Mouse (Mus musculus): Measurements from ENCODE around the gene Fam183b. TPM values are rescaled to one million over a fixed set of nuclear protein-coding genes. Genes with fewer than 3 reads are reported as not detected.
"Not testable (repeated sequence)": the region's sequence is repeated elsewhere in the genome, so short reads cannot be mapped to it uniquely, and the experiment has no call there.

Fam183b gene
- polyA plus RNA-seq, 3 experiments from 2014 or later, result not detected

GRCm38 (mm10) chr11:58752434-58752833 is 49.3 kb downstream of the Fam183b start, which contains the start of gene Olfr316:
Olfr316 (plus strand) TSS chr11:58752734.
- no peak for ATAC-seq

DNA sequence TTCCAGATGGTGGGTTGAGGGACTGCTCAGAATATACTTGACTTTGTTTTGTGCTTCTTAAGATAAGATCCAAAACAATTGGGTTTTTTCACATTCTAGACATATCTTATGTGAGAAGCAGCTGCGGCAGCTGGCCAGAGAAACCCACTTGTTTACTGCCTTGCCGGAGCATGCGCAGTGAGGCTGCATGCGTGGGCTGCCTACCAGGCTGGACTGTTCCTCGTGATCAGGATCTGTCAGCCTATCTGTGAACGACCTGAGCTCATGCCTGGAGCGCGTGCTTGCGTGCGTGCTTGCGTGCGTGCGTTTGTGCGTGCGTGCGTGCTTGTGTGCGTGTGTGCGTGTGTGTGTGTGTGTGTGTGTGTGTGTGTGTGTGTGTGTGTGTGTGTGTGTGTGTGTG is 50.7 kb downstream of the Fam183b start:
- not testable (repeated sequence) for ATAC-seq

Other genes with a start within 250 kb of the Fam183b start
- gene Olfr328, start 246.3 kb downstream of the Fam183b start, polyA plus RNA-seq (2017; shearing (Covaris generic)), result not detected
- gene Olfr224, start 231.4 kb downstream of the Fam183b start, polyA plus RNA-seq (2017; shearing (Covaris generic)), result under 1 TPM in 1 of 3 experiments, not detected in 2; 0.26 TPM
- gene Olfr325, start 224.2 kb downstream of the Fam183b start, polyA plus RNA-seq (2017; shearing (Covaris generic)), result not detected
- gene Olfr324, start 206.8 kb downstream of the Fam183b start, polyA plus RNA-seq (2017; shearing (Covaris generic)), result not detected
- gene 2210407C18Rik, start 185.9 kb downstream of the Fam183b start, polyA plus RNA-seq (2017; shearing (Covaris generic)), result not detected
- not detected for gene Olfr323, start 171.5 kb downstream of the Fam183b start, polyA plus RNA-seq (2017; shearing (Covaris generic))
- gene Trim58, start 161.5 kb downstream of the Fam183b start, polyA plus RNA-seq (2017; shearing (Covaris generic)), result not detected
- not detected for gene Olfr322, start 143.2 kb downstream of the Fam183b start, polyA plus RNA-seq (2017; shearing (Covaris generic))
- gene Olfr320, start 120.9 kb downstream of the Fam183b start, polyA plus RNA-seq (2017; shearing (Covaris generic)), result not detected
- not detected for gene Olfr319, start 102.8 kb downstream of the Fam183b start, polyA plus RNA-seq (2017; shearing (Covaris generic))
- gene Olfr318, start 77.9 kb downstream of the Fam183b start, polyA plus RNA-seq (2017; shearing (Covaris generic)), result not detected
- not detected for gene Olfr317, start 62.7 kb downstream of the Fam183b start, polyA plus RNA-seq (2017; shearing (Covaris generic))
- gene Olfr316, start 49.2 kb downstream of the Fam183b start, polyA plus RNA-seq (2017; shearing (Covaris generic)), result not detected
- not detected for gene Olfr315, start 28.8 kb downstream of the Fam183b start, polyA plus RNA-seq (2017; shearing (Covaris generic))
- not detected for gene Olfr314, start 19.0 kb downstream of the Fam183b start, polyA plus RNA-seq (2017; shearing (Covaris generic))
- not detected for gene Olfr313, start 13.0 kb upstream of the Fam183b start, polyA plus RNA-seq (2017; shearing (Covaris generic))
- under 1 TPM in 1 of 3 experiments, not detected in 2; 0.13 TPM for gene Olfr312, start 27.3 kb upstream of the Fam183b start, polyA plus RNA-seq (2017; shearing (Covaris generic))
- not detected for gene Olfr311, start 37.3 kb upstream of the Fam183b start, polyA plus RNA-seq (2017; shearing (Covaris generic))
- gene Gm12258, start 45.2 kb upstream of the Fam183b start, polyA plus RNA-seq (2017; shearing (Covaris generic)), result 10 to 100 TPM in 1 of 3 experiments, 1 to 10 TPM in 2; 3.3 to 11.0 (median 8.5) TPM
- gene 2810021J22Rik, start 65.3 kb upstream of the Fam183b start, polyA plus RNA-seq (2017; shearing (Covaris generic)), result 10 to 100 TPM in 2 of 3 experiments, 1 to 10 TPM in 1; 7.3 to 12.4 (median 11.2) TPM
- 1 to 10 TPM; 7.8 to 9.5 (median 8.9) TPM for gene Zfp39, start 102.3 kb upstream of the Fam183b start, polyA plus RNA-seq (2017; shearing (Covaris generic))
- not detected for gene Btnl10, start 115.9 kb upstream of the Fam183b start, polyA plus RNA-seq (2017; shearing (Covaris generic))
- gene Rnf187, start 137.0 kb upstream of the Fam183b start, polyA plus RNA-seq (2017; shearing (Covaris generic)), result 10 to 100 TPM; 12.8 to 24.5 (median 15.7) TPM
- 1 to 10 TPM; 2.9 to 5.2 (median 4.3) TPM for gene Hist3h2ba, start 147.0 kb upstream of the Fam183b start, polyA plus RNA-seq (2017; shearing (Covaris generic))
- 1 to 10 TPM; 3.1 to 5.0 (median 4.2) TPM for gene Hist3h2a, start 152.7 kb upstream of the Fam183b start, polyA plus RNA-seq (2017; shearing (Covaris generic))
- gene Trim17, start 152.7 kb upstream of the Fam183b start, polyA plus RNA-seq (2017; shearing (Covaris generic)), result under 1 TPM in 2 of 3 experiments, not detected in 1; 0.14 to 0.40 TPM
- gene Trim11, start 176.1 kb upstream of the Fam183b start, polyA plus RNA-seq (2017; shearing (Covaris generic)), result 10 to 100 TPM; 18.8 to 24.0 (median 20.3) TPM